Mouse (Mus musculus): Measurements from ENCODE around the gene Mid1. TPM values are rescaled to one million over a fixed set of nuclear protein-coding genes. Genes with fewer than 3 reads are reported as not detected.
"Not testable (repeated sequence)": the region's sequence is repeated elsewhere in the genome, so short reads cannot be mapped to it uniquely, and the experiment has no call there.

Mid1 gene
- total RNA-seq, 2 experiments from 2014 or later: 8.3 to 18.3 TPM

- not testable (repeated sequence) for DNase-seq (ENCODE audit: low spot score in 2 of 2); H3K27ac ChIP-seq; H3K4me3 ChIP-seq
Measured at GRCm38 (mm10) chrX:169974974-169975373, 290.0 kb downstream of the Mid1 start.

- not testable (repeated sequence) for H3K4me3 ChIP-seq; H3K27ac ChIP-seq; DNase-seq (ENCODE audit: low spot score in 2 of 2)
Measured at GRCm38 (mm10) chrX:169975681-169976131, 290.7 kb downstream of the Mid1 start.

- not testable (repeated sequence) for H3K27ac ChIP-seq; DNase-seq (ENCODE audit: low spot score in 2 of 2); H3K4me3 ChIP-seq
Measured at GRCm38 (mm10) chrX:169976340-169976739, 291.3 kb downstream of the Mid1 start.

GRCm38 (mm10) chrX:169977856-169978435 lies 292.9 kb downstream of the Mid1 start:
- not testable (repeated sequence) for DNase-seq (ENCODE audit: low spot score in 2 of 2)
- Histone ChIP-seq H3K27ac (peak overlapping the region; percentile 46), H3K4me3 (peak overlapping the region; percentile 22; the same call in 1 of the 2 replicates)

- Histone ChIP-seq H3K4me3 (peak overlapping the region; percentile 22), H3K27ac (peak overlapping the region; percentile 46)
- peak in 1 of 2 experiments; percentile 73 for DNase-seq (ENCODE audit: low spot score in 2 of 2)
Measured at GRCm38 (mm10) chrX:169978436-169979381, 293.7 kb downstream of the Mid1 start.

- not testable (repeated sequence) for DNase-seq (ENCODE audit: low spot score in 2 of 2)
- H3K27ac ChIP-seq: peak overlapping the region; percentile 46
Measured at GRCm38 (mm10) chrX:169979461-169980202, 294.6 kb downstream of the Mid1 start.

GRCm38 (mm10) chrX:169980203-169980556 lies 295.2 kb downstream of the Mid1 start:
- not testable (repeated sequence) for H3K4me3 ChIP-seq; DNase-seq (ENCODE audit: low spot score in 2 of 2)
- peak overlapping the region; percentile 46 for H3K27ac ChIP-seq

More at GRCm38 (mm10) chrX:169979461-169980202, 294.6 kb downstream of the Mid1 start:
- H3K4me3 ChIP-seq: peak overlapping the region; percentile 22

- Histone ChIP-seq H3K27ac (peak overlapping the region; percentile 0; the same call in 1 of the 2 replicates), H3K4me3 (no peak overlapping the region)
- DNase-seq (ENCODE audit: low spot score in 2 of 2): no peak
- TF ChIP-seq CTCF (conservative IDR thresholded peaks at IDR 0.05): no peak
Measured at GRCm38 (mm10) chrX:169980809-169981289, 295.9 kb downstream of the Mid1 start.

- DNase-seq (ENCODE audit: low spot score in 2 of 2); H3K27ac ChIP-seq: not testable (repeated sequence)
Measured at GRCm38 (mm10) chrX:169981761-169982181, 296.8 kb downstream of the Mid1 start.

GRCm38 (mm10) chrX:169982606-169983400 lies 297.8 kb downstream of the Mid1 start:
- not testable (repeated sequence) for H3K4me3 ChIP-seq; H3K27ac ChIP-seq; DNase-seq (ENCODE audit: low spot score in 2 of 2)

More at GRCm38 (mm10) chrX:169981761-169982181, 296.8 kb downstream of the Mid1 start:
- H3K4me3 ChIP-seq: not testable (repeated sequence)

GRCm38 (mm10) chrX:169983401-169984165 lies 298.6 kb downstream of the Mid1 start:
- H3K4me3 ChIP-seq; H3K27ac ChIP-seq; DNase-seq (ENCODE audit: low spot score in 2 of 2): not testable (repeated sequence)

GRCm38 (mm10) chrX:169984331-169984730 lies 299.3 kb downstream of the Mid1 start:
- not testable (repeated sequence) for H3K27ac ChIP-seq; H3K4me3 ChIP-seq; DNase-seq (ENCODE audit: low spot score in 2 of 2)

- DNase-seq (ENCODE audit: low spot score in 2 of 2); H3K4me3 ChIP-seq; H3K27ac ChIP-seq: not testable (repeated sequence)
Measured at GRCm38 (mm10) chrX:169984853-169985252, 299.9 kb downstream of the Mid1 start.

- not testable (repeated sequence) for H3K4me3 ChIP-seq; DNase-seq (ENCODE audit: low spot score in 2 of 2); H3K27ac ChIP-seq
Measured at GRCm38 (mm10) chrX:169985796-169986195, 300.8 kb downstream of the Mid1 start.

- DNase-seq (ENCODE audit: low spot score in 2 of 2): peak; percentile 90 to 91
- H3K27ac ChIP-seq: peak overlapping the region; percentile 61
- peak overlapping the region; percentile 43 for H3K4me3 ChIP-seq
Measured at GRCm38 (mm10) chrX:169986519-169987367, 301.7 kb downstream of the Mid1 start.

Measured in layer of hippocampus, adult 2 months (tissue).